Mouse (Mus musculus): ENCODE measurements around the gene Aox3.

Gene Aox3

DNA sequence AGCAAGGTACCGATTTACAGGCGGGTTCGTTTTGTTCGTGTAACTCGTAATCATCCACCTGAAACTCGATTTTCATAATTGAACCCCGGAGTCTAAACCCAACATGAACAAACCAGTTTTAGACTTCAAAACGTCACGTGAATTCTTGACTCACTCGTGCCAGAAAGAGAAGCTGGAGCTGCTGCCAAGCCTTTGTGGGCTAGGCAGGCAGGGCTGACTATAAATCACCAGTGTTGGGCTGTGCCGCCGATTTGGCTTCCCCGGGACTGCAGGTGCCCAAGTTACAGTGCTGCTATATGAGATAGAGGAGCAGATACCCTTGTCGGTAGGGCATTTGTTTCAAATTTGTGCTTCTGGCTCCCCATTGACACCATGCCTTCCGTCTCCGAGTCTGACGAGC, 97.3 kb downstream of the Aox3 start, which contains the start of gene Aox4:
Gene Aox4 (plus strand): TSS at position 195 of the 400 bp plus-strand sequence.
- no peaks in the 10 kb centered on the region for H3K36me3 ChIP-seq (ENCODE audit: control insufficient read depth, insufficient read depth, low read length, poor library complexity, severe bottlenecking)
- DNase-seq (ENCODE audit: low read depth, low spot score): no peak
- no peaks in the 10 kb centered on the region for H3K27me3 ChIP-seq (ENCODE audit: control insufficient read depth, insufficient read depth, low read length, poor library complexity, severe bottlenecking)

DNA sequence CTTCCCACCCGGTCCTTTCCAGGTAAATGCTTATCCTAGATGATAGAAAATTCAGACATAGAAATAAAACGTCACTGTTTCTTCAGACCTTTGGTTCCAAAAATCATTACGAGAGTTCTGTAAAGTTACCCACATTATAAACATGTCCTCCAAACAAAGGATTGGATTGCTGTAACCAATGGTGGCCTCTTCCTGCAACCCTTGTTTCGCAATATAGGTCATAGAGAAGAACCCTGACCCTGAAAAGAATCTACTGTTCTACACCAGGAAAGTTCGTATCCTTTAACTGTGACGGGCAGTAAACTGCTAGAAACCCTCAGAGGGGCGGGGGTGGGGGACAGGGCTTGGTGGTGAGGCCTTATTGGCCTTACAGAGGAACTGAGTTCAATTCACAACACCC, 99.9 kb downstream of the Aox3 start:
- Histone ChIP-seq H3K36me3 (ENCODE audit: control insufficient read depth, insufficient read depth, low read length, poor library complexity, severe bottlenecking) (no peaks in the 10 kb centered on the region), H3K27me3 (ENCODE audit: control insufficient read depth, insufficient read depth, low read length, poor library complexity, severe bottlenecking) (no peaks in the 10 kb centered on the region)
- DNase-seq (ENCODE audit: low read depth, low spot score): no peak

DNA sequence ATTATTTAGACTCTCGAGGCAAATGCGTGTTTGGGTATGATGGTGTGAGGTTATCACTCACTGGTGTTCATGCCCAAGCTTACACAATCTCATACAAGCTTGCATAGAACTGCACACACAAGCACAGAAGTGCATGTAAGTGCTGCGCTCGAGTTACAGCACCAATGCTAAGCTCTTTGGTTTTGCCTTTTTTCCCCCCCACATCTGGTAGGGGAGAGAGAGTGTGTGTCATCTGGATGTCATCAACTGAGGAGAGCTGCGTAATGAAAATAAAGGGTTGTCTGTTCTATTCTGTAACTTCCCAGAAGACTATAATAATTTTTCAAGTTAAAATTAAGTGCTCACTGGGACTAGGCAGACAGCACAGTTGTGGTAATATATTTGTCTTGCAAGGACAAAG, 100.9 kb downstream of the Aox3 start:
- no peaks in the 10 kb centered on the region for H3K27me3 ChIP-seq (ENCODE audit: control insufficient read depth, insufficient read depth, low read length, poor library complexity, severe bottlenecking)
- H3K36me3 ChIP-seq (ENCODE audit: control insufficient read depth, insufficient read depth, low read length, poor library complexity, severe bottlenecking): no peaks in the 10 kb centered on the region
- DNase-seq (ENCODE audit: low read depth, low spot score): no peak

DNA sequence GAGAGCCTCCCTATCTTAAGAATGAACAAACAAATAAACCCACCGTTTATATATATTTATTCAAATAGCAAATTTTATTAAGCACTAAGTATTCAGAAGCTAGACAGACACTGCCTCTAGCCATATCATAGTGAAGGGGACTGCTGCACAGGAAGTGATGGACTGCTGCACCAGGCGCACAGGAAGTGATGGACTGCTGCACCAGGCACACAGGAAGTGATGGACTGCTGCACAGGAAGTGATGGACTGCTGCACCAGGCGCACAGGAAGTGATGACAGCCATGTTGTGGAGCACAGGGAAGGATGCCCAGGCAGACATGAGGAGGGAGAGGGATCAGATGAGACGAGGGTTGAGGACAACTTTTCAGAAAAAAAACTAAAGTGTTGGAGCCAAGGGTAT, 102.4 kb downstream of the Aox3 start:
- no peaks in the 10 kb centered on the region for H3K27me3 ChIP-seq (ENCODE audit: control insufficient read depth, insufficient read depth, low read length, poor library complexity, severe bottlenecking)
- no peaks in the 10 kb centered on the region for H3K36me3 ChIP-seq (ENCODE audit: control insufficient read depth, insufficient read depth, low read length, poor library complexity, severe bottlenecking)
- peak; percentile 2 for DNase-seq (ENCODE audit: low read depth, low spot score)

DNA sequence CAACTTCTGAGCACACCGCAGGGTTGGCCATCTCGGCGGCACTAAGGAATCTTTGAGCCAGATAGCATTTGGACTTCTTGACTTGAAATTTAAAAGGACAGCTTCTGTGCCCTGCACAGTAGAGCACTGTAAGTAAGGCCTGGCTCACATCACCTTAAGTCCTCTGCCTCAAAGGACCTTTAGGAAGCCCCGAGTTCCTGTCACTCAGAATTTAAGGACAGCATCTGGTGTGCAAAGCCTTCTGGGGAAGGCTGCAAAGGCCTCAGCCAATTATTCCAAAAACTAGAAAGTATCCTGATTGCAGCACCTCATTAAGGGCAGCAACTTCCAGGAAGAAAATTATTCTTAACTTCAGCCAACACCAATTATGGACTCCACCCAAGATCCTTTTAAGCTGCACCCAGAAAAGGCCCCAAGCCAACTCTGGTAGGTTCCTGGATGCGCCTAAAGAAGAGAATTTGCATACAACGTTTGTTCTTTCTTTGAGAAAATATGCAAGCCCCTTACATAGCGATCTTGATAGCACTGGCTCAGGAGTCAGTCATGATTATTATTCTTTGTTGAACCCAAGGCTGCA, 103.1 kb downstream of the Aox3 start:
- Histone ChIP-seq H3K36me3 (ENCODE audit: control insufficient read depth, insufficient read depth, low read length, poor library complexity, severe bottlenecking) (no peaks in the 10 kb centered on the region), H3K27me3 (ENCODE audit: control insufficient read depth, insufficient read depth, low read length, poor library complexity, severe bottlenecking) (no peaks in the 10 kb centered on the region)
- DNase-seq (ENCODE audit: low read depth, low spot score): no peak

DNA sequence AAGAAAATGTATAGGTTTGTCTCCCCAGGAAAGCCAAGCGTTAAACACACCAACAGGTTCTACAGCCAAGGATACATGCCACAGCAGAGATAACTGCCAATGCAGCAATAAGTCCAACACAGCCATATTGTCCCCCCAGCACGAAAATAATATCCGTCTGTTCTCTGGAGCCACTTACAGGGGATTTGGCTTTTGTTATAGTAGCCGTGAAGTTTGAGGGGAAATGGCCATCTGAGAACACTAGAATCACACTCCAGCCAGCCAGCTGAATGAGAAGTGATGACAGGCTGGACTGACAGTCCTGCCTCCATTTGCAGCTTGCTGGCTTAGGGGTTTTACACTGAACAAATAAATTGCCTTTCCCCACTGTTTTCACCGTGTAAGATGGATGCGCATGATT, 108.1 kb downstream of the Aox3 start:
- no peaks in the 10 kb centered on the region for H3K36me3 ChIP-seq (ENCODE audit: control insufficient read depth, insufficient read depth, low read length, poor library complexity, severe bottlenecking)
- no peak for DNase-seq (ENCODE audit: low read depth, low spot score)
- no peaks in the 10 kb centered on the region for H3K27me3 ChIP-seq (ENCODE audit: control insufficient read depth, insufficient read depth, low read length, poor library complexity, severe bottlenecking)

DNA sequence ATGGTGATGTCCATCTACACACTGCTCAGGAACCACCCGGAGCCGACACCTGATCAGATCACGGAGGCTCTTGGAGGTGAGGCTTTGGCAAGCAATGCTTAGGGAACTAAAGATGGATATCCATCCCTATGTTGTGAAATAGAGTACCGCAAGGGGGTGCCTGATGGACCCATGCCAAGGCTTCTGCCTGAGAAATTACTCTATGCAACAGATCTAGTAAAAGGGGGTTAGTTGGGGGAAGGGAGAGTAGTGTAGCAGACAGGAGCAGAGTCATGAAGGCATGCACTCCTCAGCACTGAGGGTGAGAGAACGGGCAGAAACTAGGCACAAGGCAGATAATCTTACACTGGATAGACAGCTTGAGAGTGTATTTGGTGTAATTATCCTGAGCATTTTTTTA, 108.9 kb downstream of the Aox3 start:
- no peaks in the 10 kb centered on the region for H3K36me3 ChIP-seq (ENCODE audit: control insufficient read depth, insufficient read depth, low read length, poor library complexity, severe bottlenecking)
- no peak for DNase-seq (ENCODE audit: low read depth, low spot score)
- no peaks in the 10 kb centered on the region for H3K27me3 ChIP-seq (ENCODE audit: control insufficient read depth, insufficient read depth, low read length, poor library complexity, severe bottlenecking)

DNA sequence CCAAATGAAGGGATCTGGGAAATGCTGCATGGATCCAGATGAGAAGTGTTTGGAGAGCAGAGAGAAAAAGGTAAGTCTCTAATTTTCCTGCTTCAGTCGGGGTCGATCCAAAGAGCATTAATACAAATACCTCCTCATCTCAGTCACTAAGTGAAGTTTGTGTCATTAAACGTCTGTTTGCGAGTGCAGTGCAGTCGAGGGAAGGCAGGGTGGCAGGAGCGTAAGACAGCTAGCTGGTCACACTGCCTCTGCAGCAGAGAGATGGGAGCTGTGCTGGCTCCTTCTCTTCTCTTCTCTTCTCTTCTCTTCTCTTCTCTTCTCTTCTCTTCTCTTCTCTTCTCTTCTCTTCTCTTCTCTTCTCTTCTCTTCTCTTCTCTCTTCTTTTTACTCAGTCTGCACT, 115.2 kb downstream of the Aox3 start:
- DNase-seq (ENCODE audit: low read depth, low spot score): no peak
- no peaks in the 10 kb centered on the region for H3K36me3 ChIP-seq (ENCODE audit: control insufficient read depth, insufficient read depth, low read length, poor library complexity, severe bottlenecking)
- no peaks in the 10 kb centered on the region for H3K27me3 ChIP-seq (ENCODE audit: control insufficient read depth, insufficient read depth, low read length, poor library complexity, severe bottlenecking)

DNA sequence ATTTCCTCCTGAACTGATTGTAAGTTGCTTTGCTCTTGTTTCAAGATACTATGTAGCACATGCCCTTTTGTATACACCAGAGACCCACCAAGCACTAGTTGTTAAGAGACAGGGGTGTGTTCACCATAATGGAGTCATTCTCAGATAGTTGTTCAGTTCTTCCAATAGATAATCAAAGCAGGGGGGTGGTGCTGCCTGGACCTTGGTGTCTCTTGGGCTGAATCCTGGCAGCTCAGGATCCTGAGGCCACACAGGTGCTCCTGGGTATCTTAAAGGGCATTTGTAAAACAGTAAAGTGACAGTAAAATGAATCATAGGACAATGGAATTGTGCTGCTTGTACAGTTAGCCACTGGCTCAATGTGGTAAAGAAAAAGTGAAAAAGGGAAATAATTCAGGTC, 116.0 kb downstream of the Aox3 start:
- no peaks in the 10 kb centered on the region for H3K36me3 ChIP-seq (ENCODE audit: control insufficient read depth, insufficient read depth, low read length, poor library complexity, severe bottlenecking)
- H3K27me3 ChIP-seq (ENCODE audit: control insufficient read depth, insufficient read depth, low read length, poor library complexity, severe bottlenecking): no peaks in the 10 kb centered on the region
- no peak for DNase-seq (ENCODE audit: low read depth, low spot score)

DNA sequence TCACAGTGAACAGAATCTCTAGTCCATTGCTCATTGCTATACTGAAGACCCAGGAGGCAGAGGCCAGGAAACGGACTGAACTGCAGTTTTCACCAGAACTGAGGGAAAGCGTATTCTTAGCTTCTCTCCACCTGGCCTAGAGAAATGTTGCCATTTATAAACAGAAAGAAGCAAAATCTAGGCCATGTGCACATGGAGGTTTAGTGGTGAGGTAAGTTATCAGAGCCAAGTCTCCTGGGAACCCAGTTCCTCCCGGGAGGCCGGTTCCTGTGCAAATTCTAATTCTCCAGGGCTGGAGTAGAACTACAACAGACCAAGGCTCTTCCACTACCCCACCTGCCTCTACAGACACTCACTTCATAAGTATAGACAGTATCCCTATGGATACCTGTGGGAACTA, 116.8 kb downstream of the Aox3 start:
- Histone ChIP-seq H3K36me3 (ENCODE audit: control insufficient read depth, insufficient read depth, low read length, poor library complexity, severe bottlenecking) (no peaks in the 10 kb centered on the region), H3K27me3 (ENCODE audit: control insufficient read depth, insufficient read depth, low read length, poor library complexity, severe bottlenecking) (no peaks in the 10 kb centered on the region)
- DNase-seq (ENCODE audit: low read depth, low spot score): no peak

DNA sequence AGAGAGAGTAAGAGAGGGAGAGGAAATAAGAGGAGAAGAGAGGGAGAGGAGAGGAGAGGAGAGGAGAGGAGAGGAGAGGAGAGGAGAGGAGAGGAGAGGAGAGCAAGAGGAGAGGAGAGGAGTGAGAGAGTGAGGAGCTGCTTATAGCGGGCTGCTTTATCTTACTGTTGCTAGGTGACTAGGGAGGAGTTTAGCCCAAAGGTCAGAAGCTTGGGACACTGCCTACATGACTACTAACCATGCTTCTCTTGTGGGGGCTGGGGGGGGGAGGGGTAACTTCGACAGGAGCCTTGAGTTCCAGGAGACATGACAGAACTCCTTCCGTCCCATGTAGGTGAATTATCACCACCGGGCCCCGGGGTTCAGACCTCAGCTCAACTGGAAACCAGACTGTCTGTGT, 117.6 kb downstream of the Aox3 start:
- Histone ChIP-seq H3K27me3 (ENCODE audit: control insufficient read depth, insufficient read depth, low read length, poor library complexity, severe bottlenecking) (no peaks in the 10 kb centered on the region), H3K36me3 (ENCODE audit: control insufficient read depth, insufficient read depth, low read length, poor library complexity, severe bottlenecking) (no peaks in the 10 kb centered on the region)
- DNase-seq (ENCODE audit: low read depth, low spot score): no peak

DNA sequence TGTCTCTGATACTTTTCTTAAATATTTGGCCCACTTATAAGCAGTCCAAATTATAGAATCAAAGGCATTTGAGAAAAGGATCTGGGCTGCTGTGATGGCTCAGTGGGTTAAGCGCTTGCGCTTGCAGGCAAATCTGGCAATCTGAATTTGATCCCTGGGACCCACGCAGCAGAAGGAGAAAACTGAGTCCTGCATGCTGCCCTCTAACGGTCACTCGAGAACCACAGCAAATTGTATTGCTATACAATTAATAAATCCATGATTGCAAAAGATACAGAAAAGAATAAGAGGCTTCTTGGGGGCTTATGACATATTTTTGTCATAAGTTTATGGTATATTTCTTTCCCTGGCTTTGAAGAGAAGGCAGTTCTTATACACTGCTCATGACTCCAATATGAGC, 122.5 kb downstream of the Aox3 start:
- H3K27me3 ChIP-seq (ENCODE audit: control insufficient read depth, insufficient read depth, low read length, poor library complexity, severe bottlenecking): no peaks in the 10 kb centered on the region
- no peak for DNase-seq (ENCODE audit: low read depth, low spot score)

DNA sequence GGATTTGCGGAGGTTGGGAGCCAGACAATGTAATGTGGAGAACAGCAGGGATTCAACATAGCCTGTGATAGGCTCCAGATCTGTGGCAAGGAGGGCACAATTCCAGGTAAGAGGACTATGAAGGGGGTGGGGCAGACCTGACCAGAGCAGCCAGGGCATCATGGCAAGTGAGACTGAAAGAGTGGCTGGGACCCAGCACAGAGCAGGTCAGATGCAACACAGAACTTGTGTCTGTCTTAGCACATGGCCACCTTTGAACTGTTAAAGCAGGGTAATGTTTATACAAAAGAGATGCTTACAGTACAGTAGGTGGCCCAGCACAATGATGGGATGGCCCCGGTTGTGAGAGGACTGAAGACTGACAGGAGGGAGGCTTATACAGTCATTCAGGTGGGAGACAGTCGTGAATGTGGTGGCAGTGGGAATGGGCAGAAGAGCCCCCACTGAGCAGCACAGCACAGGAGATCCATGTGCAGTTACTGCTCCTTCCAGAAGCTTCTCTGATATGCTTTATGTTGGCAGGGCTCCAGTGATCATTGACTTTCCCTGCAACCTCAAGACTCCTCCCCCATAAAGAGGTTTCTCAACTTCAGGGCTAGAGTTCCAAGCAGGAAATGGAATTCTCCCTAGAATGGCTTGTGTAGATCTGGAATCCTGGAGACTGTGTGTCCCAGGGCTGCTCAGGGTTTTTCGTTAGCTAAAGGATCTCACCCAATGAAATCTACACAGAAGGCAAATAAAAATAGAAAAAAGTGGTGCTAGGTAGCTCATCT, 124.8 kb downstream of the Aox3 start:
- no peak for DNase-seq (ENCODE audit: low read depth, low spot score)
- Histone ChIP-seq H3K27me3 (ENCODE audit: control insufficient read depth, insufficient read depth, low read length, poor library complexity, severe bottlenecking) (no peaks in the 10 kb centered on the region), H3K36me3 (ENCODE audit: control insufficient read depth, insufficient read depth, low read length, poor library complexity, severe bottlenecking) (no peaks in the 10 kb centered on the region)

More for the DNA sequence above, 122.5 kb downstream of the Aox3 start:
- H3K36me3 ChIP-seq (ENCODE audit: control insufficient read depth, insufficient read depth, low read length, poor library complexity, severe bottlenecking): no peaks in the 10 kb centered on the region

DNA sequence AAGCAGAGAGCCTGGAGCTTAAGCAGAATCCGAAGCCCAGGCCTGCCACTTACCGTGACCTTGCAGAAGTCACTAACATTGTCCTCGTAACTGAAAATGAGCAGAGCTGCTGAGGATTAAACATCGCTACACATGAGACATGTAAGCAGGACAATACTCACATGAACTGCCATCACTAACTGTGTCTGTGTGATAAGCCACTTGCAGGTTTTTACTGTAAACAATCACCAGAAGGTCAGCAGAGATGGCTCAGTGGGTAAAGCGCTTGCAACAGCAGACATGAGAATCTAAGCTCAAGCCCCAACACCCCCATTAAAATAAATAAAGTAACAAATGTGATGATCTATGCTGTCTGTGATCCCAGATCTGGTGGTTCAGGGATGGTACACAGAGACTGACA, 125.5 kb downstream of the Aox3 start:
- no peaks in the 10 kb centered on the region for H3K36me3 ChIP-seq (ENCODE audit: control insufficient read depth, insufficient read depth, low read length, poor library complexity, severe bottlenecking)
- no peaks in the 10 kb centered on the region for H3K27me3 ChIP-seq (ENCODE audit: control insufficient read depth, insufficient read depth, low read length, poor library complexity, severe bottlenecking)
- DNase-seq (ENCODE audit: low read depth, low spot score): no peak

DNA sequence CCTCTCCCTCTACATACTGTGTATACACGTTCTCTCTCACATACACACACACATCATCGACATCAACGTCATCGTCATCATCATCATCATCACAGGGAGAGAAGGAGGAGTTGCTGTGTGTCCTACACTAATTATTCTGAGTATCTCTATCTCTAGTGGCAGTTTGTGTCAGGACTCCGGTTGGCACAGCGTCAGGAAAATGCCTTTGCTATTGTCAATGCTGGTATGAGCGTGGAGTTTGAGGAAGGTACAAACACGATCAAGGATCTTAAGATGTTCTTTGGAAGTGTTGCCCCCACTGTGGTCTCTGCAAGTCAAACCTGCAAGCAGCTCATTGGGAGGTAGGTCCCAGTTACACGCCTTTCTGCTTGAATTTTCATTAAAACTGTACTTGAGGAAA, 126.0 kb downstream of the Aox3 start:
- H3K27me3 ChIP-seq (ENCODE audit: control insufficient read depth, insufficient read depth, low read length, poor library complexity, severe bottlenecking): no peaks in the 10 kb centered on the region
- H3K36me3 ChIP-seq (ENCODE audit: control insufficient read depth, insufficient read depth, low read length, poor library complexity, severe bottlenecking): no peaks in the 10 kb centered on the region
- DNase-seq (ENCODE audit: low read depth, low spot score): no peak

DNA sequence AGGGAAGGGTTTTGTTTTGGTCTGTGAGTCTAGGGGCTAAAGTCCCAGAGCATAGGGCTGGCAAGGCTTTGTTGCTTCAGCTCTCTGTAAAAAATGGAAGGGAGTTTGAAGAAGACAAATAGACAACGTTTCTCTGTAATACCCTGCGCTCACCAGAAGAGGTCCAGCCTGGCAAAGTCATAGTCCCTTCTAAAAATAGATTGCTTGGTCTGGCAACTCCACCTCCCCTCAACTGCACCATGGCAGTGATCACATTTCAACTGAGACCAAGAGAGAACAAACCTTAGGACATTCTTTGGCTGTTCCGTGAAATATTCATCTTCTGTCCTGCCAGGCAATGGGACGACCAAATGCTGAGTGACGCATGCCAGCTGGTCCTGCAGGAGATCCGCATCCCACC, 127.4 kb downstream of the Aox3 start:
- peak; percentile 8 for DNase-seq (ENCODE audit: low read depth, low spot score)
- no peaks in the 10 kb centered on the region for H3K27me3 ChIP-seq (ENCODE audit: control insufficient read depth, insufficient read depth, low read length, poor library complexity, severe bottlenecking)

More for the DNA sequence above, 127.4 kb downstream of the Aox3 start:
- no peaks in the 10 kb centered on the region for H3K36me3 ChIP-seq (ENCODE audit: control insufficient read depth, insufficient read depth, low read length, poor library complexity, severe bottlenecking)
